Mouse (Mus musculus) left cerebral cortex, adult 9 months (tissue): ENCODE measurements around the gene Trim37.
"Not testable (repeated sequence)": the region's sequence is repeated elsewhere in the genome, so short reads cannot be mapped to it uniquely, and the experiment has no call there.

Experiments used
- DNase-seq, 2 experiments: peaks; one replicate each; pipeline ENCODE4 v3.0.0; 2022; ENCODE audit warnings: low spot score in 2 of 2

Trim37 gene

DNA sequence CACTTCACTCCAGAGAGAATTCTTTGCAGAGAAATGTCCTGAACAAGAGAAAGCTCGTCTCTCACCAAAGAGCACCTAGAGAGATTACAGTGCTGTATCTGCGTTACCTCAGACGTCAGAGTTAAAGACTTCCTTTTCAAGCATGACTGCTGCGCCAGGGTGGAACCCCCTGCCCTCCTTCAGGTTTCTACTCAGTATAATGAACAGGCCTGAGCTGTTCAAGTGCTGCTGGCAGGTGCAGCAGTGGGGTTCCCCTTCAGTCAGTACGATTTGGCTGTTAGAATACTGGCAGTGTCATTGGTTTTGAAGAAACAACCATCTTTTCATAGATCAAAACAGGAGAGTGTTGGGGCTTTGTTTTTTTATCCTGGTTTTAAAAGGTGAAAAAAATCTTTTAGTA, 100.2 kb downstream of the Trim37 start:
- no peak for DNase-seq

DNA sequence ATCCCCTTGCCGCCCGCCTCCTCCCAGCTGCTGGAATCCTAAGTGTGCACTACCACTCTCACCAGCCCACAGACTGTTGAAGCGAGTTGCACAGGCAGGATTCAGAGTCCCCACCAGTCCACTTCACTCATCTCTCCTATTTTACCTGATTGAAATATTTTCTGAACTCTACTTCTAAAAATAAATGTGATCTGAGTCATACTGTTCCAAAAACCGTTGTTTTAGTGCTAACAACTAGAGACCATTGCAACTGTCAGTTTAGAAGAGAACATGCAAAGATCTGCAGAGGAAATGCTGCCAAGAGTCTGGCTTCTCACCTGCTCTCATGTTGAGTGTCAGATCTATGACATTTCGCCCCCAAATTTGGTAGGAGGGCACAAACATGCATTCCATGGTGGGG, 106.5 kb downstream of the Trim37 start:
- DNase-seq = no peak

DNA sequence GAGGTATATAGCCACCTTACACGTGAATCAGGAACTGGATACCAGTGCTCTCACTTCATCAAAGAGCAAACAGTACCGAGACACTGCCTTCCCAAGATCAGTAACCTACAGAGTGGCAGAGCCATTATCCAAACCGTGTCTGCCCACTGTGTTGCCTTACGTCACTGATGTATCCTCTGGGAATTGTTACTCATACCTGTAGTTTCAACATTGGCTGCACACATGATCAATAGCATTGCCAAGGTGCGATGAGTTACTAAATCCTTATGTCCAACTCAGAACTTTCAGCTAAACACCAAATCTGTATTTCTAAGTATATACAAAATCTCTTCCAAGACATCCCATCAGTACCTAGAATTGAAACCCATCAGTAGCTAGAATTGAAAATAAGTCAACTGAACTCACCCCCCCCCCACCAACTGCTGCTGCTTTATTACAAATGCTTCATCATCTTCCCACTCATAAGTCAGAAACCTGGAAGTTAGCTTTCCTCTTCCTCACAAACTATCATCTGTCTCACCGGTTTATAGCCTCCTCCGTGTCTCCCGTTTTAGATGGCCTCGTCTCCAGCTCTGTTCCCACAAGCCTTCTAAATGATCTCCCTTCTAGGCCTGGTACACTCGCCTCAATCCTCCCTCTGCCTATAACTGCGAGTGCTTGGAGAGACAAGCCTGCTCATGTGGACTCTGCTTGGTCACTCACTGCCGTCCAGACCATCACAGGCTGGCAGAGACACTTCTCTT, 108.0 kb downstream of the Trim37 start:
- DNase-seq = no peak

DNA sequence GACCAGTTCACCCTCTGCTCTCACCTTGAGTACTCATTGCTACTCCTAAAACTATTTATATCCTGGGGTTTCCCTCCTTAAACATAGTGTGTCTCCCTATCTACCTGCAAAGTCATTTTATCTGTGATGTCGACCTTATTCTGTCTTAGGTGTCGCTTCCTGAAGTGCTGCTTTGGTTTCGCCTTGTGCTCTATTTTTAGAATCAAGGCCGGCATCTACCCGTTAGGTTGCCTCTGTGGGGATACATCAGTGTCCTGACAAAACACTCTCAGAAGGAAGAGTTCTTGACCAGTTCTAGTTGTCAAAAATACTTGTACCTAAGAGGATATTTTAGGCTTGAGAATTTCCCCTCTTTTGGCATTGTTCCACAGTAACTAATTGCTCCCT, 108.6 kb downstream of the Trim37 start:
- DNase-seq = no peak

DNA sequence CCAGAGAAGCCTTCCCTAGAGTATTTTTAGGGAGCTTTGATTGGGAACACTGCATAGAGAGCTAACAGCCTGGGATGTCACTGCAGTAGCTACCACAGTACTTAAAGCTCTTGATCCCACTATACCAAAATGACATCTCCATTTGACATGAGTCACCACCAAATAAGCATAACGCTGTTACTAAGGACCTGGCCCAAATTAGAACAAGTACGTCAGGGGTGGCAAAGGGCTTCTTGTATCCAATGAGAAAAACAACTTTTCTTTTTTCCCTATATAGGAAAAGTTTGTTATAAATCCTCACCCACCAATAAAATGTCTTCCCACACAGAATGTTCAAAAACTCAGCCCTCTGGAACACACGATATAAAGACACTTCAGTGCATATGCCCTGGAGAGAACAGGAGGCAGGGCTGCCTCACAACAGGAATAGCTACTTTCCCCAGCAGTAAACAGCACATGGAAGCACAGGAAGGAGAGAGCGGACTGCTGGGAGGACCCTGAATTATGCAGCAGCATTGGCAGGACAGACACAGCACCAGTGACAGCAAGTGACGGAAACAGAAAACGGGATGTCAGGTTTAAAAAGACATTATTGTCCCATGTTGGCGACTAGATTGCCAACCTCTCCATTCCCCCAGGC, 112.1 kb downstream of the Trim37 start:
- peak in 1 of 2 experiments; percentile 51 for DNase-seq

DNA sequence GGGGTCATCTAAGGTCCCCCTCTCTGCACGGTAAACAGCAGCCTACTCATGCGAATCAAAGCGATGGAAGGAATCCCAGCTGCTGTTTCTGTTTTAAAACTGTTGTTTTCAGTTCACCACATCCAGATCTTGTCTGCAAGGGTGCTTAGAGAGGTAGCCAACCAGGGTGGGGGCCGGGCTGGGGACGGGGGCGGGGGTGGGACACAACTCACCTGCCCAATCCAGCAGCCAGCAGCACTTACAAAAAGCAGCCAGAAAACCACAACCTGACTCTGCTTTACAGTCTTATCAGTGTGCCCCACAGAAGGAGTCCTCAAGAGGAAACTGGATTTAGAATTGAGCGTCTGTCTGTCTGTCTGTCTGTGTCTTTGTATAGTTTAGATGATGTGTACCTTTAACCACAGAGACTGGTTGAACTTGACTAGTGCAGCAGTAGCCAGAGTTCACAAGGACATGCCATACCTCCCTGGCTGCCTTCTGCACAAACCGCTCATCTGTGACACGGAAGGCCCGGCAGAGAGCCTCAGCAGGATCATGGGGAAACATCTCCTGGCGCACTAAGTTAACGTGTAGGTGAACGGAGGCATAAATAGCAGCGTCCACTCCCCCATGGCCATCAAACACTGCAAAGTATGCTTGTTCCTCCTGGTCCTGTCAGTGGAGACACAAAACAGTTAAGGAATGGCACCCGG, 113.4 kb downstream of the Trim37 start:
- no peak for DNase-seq

DNA sequence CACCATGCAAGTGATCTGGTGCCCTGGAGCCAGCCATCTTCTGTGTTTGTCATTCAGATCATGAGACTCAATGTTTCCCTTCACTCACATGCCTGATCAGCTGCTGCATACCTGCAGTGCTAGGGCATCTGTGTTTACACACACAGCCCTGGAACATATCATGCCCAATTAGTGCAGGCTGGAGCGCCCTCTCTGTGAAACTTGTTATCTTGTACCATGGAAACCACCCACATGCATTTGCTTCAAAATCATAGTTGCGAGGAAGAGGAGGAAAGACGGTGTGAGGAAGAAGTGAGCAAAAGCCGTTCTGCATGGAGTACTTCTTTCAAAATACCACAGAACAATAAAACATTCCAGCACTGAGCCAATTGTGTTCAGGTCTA, 113.9 kb downstream of the Trim37 start:
- peak in 1 of 2 experiments; percentile 47 for DNase-seq

DNA sequence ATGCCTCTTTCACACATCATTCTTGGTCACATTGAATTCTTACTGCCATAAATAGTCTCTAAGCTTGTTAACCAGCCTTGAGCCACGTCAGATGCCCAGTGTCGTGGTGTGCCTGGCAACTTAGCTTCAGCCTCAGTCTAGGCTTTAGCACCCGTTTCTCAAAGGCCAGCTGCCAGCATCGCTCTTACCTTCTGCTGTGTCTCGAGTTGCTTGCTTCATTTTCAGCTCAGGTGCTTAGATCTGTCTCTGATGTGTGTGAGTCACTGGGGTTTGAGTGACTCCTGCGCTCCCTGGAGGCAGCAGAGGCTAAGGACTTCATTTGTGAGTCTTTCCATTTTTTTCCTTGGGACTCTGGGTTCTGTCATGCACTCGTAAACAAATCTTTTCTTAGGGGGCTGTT, 114.4 kb downstream of the Trim37 start:
- DNase-seq = peak in 1 of 2 experiments; percentile 61

DNA sequence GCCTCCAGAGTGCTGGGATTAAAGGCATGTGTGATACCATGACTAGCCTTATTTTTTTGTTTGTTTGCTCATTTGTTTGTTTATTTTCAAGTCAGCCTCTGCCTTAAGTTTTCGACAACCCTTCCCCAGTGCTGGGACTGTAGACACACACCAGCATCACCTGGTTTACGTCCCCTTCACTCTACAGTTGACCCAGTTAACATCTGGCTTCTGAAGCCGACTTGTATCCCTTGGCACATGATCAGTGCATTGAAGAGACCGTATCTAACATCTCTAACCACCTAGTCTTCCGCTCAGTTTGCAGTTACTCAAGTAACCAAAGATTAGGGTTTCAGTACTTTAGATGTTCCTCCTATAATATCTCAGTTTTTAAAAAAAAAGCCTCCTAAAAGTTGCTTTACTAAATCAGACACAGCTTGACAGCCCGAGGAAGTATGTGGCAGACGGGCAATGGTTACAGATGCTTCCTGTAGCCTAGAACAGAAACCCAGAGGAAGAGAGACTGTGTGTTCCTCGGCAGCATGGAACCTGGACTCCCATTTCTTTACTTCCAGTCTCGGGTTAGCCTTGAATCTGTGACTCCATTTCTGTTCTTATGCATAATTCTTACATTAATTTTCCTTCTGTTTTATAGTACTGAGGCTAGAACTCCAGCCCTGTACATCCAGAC, 118.4 kb downstream of the Trim37 start:
- DNase-seq = no peak

DNA sequence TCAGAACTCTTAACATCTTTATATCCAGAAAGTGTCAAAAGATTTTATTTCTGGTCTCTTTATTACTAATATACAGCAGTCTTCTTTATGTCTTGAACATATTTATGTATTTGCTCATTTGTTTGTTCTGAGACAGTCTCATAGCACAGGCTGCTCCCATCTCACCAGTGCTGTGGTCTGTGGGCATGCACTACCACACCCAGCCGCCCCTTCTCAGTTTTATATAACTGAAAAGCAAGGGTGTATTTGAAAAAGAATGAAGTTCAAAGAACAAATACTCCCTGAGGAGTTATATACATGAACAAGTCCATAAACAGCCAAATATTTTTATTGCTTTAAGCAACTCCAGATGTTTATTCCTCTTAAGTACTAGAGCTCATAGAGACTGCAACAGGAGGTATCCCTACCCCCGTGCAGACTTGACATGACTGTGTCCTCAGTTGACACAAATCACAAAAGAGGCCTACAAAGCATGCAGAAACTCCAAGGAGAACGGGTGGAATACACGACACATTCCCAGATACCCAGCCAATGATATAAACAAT, 119.3 kb downstream of the Trim37 start:
- DNase-seq = no peak

DNA sequence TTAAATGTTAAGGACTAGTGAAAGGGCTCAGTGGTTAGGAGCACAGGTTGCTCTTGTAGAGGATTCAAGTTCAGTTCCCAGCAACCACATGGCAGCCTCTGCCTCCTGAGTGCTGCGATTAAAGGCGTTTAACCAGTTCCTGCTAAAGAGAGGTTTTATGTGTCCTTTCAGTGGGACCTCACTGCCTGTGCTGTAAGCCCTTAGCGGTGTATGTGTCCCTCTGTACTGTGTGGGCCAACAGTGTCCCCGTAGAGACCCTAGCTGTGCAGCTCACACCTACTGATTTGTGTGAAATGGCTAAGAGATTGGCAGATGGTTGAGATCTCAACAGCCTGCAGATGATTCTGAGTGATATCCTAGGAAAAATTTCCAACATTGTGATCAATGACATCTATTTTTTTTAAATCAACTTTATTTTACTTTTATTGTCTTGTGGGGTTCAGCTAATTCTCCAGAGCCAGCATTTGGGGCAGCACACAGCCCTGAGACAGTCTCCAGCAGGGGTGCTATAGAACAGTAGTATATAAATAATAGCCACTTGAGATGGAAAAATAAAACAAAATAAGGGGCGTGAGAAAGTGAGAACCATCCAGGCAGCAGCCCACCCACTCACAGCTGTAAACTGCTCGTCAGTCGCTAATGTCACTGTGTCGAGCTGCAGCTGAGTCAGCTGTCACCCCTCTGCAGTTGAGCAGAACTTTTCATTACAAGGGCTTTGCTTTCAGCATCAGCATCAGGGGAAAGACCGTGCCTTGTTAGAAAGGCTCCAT, 120.0 kb downstream of the Trim37 start:
- no peak for DNase-seq

DNA sequence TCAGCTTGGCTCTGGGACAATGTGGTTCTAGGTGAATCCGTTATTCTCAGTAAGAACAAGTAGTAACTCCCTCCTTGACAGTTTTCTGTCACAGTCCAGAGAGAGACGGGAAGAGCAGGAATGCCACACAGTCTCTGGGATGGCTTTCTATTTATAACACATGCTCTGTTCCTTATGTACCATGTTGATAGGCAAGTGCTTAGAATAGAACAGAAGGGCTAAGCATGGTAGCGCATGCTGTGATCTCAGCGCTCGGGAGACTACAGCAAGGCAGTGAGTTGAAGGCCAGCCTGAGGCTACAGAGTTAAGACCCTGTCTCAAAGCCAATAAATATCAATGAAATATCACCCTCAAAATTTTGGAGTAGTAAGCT, 120.6 kb downstream of the Trim37 start:
- no peak for DNase-seq

DNA sequence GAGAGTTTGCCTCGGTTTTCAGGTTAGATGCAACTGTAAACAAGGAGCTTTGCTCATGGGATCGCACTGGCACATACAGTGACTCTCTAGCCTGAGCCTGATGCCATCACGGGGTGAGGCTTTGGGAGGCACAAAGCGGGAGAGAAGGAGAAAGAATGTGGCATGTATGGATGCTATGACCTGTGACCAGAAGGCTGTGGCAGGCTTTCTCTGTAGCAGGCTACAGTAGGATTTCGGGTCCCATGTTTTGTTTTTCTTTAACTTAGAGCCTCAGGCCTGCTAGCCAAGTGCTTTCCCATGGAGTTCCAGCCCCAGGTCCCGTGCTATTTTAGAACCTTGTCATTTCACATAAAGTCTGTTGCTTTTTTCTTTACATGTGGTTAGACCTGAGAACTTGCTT, 123.3 kb downstream of the Trim37 start:
- no peak for DNase-seq

DNA sequence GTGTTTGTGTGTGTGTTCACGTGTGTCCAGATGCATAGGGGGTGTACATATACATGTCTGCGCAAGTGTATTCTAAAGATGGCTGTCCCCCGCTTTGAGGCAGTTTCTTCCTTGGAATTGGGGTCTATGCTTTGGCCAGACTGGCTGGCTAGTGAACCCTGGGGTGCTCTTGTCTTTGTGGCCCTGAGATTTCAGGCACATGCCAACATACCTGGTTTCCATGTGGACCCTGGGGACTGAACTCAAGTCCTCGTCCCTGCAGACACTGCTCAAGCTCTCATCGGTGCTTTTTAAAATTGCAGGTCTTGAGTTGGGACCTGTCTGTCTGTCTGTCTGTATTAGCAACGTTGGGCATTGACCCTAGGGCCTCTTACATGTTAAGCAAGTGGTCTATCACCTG, 126.4 kb downstream of the Trim37 start:
- no peak for DNase-seq

DNA sequence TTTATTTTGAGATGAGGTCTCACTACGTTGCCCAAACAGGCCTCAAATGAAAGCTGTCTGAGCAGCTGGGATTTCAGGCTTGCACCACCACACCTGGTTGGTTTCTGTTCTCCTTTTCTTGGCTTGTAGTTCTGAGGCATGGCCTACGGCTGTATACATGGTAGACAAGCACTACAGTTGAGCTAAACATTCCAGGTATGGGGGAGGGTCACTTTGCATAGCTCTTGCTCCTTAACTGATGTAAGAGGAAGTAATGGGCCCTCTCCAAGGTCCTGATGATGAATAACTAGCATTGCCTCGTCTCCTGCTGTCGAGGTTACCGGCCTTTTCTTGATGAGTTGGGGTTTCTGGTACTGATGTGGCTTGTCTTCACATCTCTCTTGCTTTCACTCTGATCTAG, 127.3 kb downstream of the Trim37 start:
- no peak for DNase-seq

DNA sequence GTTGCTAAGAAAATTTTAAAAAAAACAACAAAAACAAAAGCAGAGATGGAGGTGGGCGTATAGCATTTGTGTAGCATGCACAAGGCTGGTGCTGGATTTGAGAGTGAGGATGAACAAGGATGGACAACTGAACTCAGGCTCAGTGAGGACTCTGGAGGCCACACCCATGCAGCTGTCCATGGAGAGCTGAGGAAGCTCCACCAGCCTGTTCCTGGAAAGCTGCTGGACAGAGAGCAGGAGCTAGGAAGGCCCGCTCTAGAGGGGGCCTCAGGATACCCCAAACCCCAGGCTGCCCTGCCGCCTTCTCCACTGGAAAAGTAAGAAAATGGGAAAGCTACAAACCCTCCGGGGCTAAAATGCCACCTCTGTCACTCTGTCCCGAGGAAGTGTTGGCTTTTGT, 130.4 kb downstream of the Trim37 start:
- no peak for DNase-seq

DNA sequence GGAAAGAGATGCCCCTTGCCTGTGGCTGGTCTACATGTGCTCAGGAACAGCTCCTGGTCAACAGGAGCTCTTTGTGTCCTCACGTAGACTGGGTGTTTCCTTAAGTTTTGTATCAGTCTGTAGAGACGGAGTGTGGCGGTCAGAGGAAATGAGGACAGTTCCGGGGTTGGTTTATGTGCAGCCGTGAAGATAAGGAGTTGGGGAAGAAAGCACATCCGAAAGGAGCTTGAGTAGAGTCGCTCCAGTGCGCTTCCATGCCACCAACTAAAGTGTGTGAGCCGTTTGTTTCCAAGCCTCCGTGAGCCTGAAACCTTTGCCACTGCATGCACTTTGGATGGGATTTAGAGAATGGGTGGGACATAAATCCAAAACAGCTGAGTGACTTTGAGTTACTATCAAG, 132.9 kb downstream of the Trim37 start:
- DNase-seq = no peak

DNA sequence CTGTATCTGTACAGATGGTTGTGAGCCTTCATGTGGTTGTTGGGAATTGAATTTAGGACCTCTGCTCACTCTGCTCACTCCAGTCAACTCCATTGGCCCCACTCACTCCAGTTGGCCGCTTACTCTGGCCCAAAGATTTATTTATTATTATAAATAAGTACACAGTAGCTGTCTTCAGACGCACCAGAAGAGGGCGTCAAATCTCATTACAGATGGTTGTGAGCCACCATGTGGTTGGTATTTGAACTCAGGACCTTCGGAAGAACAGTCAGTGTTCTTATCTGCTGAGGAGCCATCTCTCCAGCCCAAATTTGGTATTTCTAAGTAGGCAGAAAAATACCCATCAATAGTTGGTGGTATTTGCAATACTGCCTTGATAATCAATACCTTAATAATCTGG, 134.8 kb downstream of the Trim37 start:
- DNase-seq = not testable (repeated sequence)

DNA sequence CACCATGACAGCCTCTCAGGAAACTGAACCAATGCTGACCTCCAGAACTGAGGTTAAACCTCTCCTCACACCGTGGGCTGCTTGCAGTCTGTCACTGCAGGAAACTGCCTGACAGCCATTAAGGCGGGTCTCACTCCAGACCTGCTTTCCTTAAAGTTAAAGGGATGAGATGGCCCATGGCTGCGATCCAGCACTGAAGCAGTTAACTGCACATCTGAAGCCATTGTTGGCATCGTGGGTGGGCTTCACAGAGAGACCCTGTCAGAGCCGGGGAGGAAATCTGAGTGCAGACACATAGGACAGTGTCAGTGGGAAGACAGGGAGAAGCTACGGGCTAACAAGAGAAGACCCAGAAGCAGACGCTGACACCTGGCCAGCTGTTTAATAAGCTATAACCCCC, 137.1 kb downstream of the Trim37 start:
- DNase-seq = no peak

DNA sequence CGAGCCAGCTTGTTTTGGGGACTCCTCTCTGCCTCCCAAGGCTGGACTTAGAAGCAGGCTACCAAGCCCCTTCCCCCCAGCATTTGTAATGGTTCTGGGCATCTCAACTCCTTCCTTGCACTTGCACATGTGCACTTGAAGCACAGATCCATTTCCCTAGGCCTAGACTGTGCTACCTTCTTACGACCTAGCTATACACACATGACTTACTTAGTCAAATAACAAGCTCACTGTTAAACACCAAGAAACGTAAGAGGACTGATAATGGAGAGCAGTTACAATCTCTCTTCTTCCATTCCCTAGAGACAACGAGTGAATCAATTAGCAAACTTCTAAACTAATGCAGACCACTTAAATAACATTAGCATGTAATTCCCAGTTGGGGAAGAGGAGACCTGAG, 139.4 kb downstream of the Trim37 start:
- DNase-seq = no peak

DNA sequence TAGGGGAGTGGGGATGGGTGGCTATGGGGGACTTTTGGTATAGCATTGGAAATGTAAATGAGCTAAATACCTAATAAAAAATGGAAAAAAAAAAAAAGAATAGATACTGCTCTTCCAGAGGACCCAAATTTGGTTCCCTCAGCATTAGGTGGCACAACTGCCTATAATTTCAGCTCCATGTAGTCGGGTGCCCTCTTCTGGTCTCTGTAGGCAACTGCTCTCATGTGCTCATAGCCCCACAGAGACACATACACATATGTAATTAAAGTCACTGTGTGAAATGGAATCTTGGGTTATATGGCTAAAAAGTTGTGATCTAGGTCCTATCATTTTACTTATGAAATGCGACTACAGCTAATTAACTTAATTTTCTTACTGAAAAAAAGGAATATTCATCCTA, 141.9 kb downstream of the Trim37 start:
- DNase-seq = no peak
